8 mouse cellular contexts compared by ENCODE assay signal in the genomic region with DNA sequence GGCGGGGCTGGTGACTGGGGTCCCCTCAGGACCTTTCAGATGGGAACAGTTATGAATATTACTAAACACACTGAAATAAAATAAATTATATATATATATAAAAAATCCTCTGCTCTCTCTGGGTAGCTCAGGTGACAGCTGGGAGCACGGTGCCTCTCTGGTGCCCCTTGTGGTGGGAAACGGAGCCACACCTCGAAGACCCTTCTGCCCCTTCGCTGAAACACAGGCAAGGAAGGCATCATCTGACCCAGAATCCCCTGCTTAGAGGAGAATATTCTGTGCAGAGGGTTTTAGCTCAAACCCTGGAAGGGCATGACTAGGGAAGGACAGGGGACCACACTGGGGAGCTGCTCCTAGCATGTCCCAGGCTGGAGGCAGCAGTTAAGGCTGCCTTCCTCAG.
DNase-seq lines count a peak whose midpoint lies in the region; ATAC-seq and TF ChIP-seq lines count a peak whose summit lies in the region.

No protein-coding gene starts in this region.

- H3K27ac ChIP-seq in midbrain, postnatal 0 days (ENCODE audit: low read depth, low read length): no peak overlapping the region
- H3K27ac ChIP-seq in heart, embryonic 12.5 days (ENCODE audit: poor library complexity, severe bottlenecking): no peak overlapping the region

- H3K4me1 ChIP-seq in midbrain, postnatal 0 days (ENCODE audit: insufficient read depth, low read length): no peaks in the 10 kb centered on the region
- no peaks in the 10 kb centered on the region for H3K4me1 ChIP-seq in heart, embryonic 12.5 days (replicated peaks)

- 4% methylated on average over 5 of the region's 5 CpGs for WGBS in midbrain, postnatal 0 days
- WGBS in heart, embryonic 12.5 days: 9% methylated on average over 5 of the region's 5 CpGs

- H3K9me3 ChIP-seq in midbrain, postnatal 0 days (ENCODE audit: low read length): no peaks in the 10 kb centered on the region
- no peaks in the 10 kb centered on the region for H3K9me3 ChIP-seq in heart, embryonic 12.5 days (replicated peaks)

- H3K36me3 ChIP-seq in midbrain, postnatal 0 days (ENCODE audit: insufficient read depth, low read length): no peaks in the 10 kb centered on the region
- H3K36me3 ChIP-seq in heart, embryonic 12.5 days: no peaks in the 10 kb centered on the region

- H3K27me3 ChIP-seq in midbrain, postnatal 0 days (ENCODE audit: insufficient read depth, low read length): no peaks in the 10 kb centered on the region; the same call in 1 of the 2 replicates
- H3K27me3 ChIP-seq in heart, embryonic 12.5 days (replicated peaks): 0 out of 2 replicates have a peak, but pooled peaks cover 12% of the 10 kb centered on the region

- peak; percentile 14 to 31 for DNase-seq in cerebellum, postnatal 25 days
- DNase-seq in ovary, postnatal 36 days (ENCODE audit: low spot score): peak; percentile 15
- DNase-seq in ovary, adult 18-20 months (ENCODE audit: low spot score): no peak
- DNase-seq in midbrain, postnatal 0 days (ENCODE audit: low spot score): peak; percentile 17
- no peak for DNase-seq in ovary, postnatal 10 days (ENCODE audit: low spot score)

- peak; percentile 68 for TF ChIP-seq CTCF in midbrain, postnatal 0 days (IDR thresholded peaks at IDR 0.05)

- H3K4me3 ChIP-seq in midbrain, postnatal 0 days (ENCODE audit: low read depth, low read length): no peak overlapping the region
- no peak overlapping the region for H3K4me3 ChIP-seq in heart, embryonic 12.5 days

- no peak overlapping the region for H3K4me2 ChIP-seq in midbrain, postnatal 0 days (ENCODE audit: low read depth, low read length, poor library complexity, severe bottlenecking)
- H3K4me2 ChIP-seq in heart, embryonic 12.5 days: no peak overlapping the region

- H3K9ac ChIP-seq in midbrain, postnatal 0 days (replicated peaks; ENCODE audit: low read length, poor library complexity, severe bottlenecking): no peak overlapping the region
- no peak overlapping the region for H3K9ac ChIP-seq in heart, embryonic 12.5 days

- ATAC-seq in cerebellum, adult (ENCODE audit: insufficient number of reproducible peaks, low FRiP score, low TSS enrichment): no peak
- peak; percentile 52; the same call in 1 of the 2 replicates for ATAC-seq in granulocyte monocyte progenitor cell, adult 5-6 weeks (replicated peaks; ENCODE audit: poor library complexity, severe bottlenecking)
- ATAC-seq in midbrain, postnatal 0 days (ENCODE audit: low FRiP score): no peak
- ATAC-seq in heart, embryonic 12.5 days (ENCODE audit: insufficient number of reproducible peaks, low FRiP score): no peak

Comparison
In these comparisons a context has a peak if more than half of its experiments do, and no peak if none do; other contexts are left out.
1. DNase-seq: peak in cerebellum, postnatal 25 days (2 of 2), ovary, postnatal 36 days (single experiment) and midbrain, postnatal 0 days (single experiment); none in ovary, adult 18-20 months (single experiment) and ovary, postnatal 10 days (single experiment).